Mouse (Mus musculus) hindbrain, embryonic 14.5 days (tissue): ENCODE measurements around the gene Dnajc8. TPM values are rescaled to one million over a fixed set of nuclear protein-coding genes. Genes with fewer than 3 reads are reported as not detected.

Experiments
- ATAC-seq: fragments of 200-750 bp; cut with Nextera tagmentation; 2 replicates; pipeline ENCODE4 v1.8.0; 2017; ENCODE audit warnings: moderate number of reproducible peaks, mild to moderate bottlenecking, moderate TSS enrichment, moderate library complexity; ENCODE audit not compliant: low FRiP score
- DNase-seq: peaks from one replicate; pipeline ENCODE4 v3.0.0-alpha.2; 2015; ENCODE audit warnings: low spot score
- H3K27ac ChIP-seq: fragments of 300-500 bp; sonication (generic); 2 replicates; pipeline ENCODE4 v1.5.1; 2014; ENCODE audit warnings: mild to moderate bottlenecking, moderate library complexity
- H3K27me3 ChIP-seq: fragments of 300-500 bp; sonication (generic); 2 replicates; pipeline ENCODE4 v1.6.1; 2014; ENCODE audit warnings: mild to moderate bottlenecking, low read length, mixed read lengths; ENCODE audit not compliant: control insufficient read depth, insufficient read depth
- H3K36me3 ChIP-seq: fragments of 300-500 bp; sonication (generic); replicated peaks from 2 replicates; pipeline ENCODE4 v1.6.1; 2014; ENCODE audit not compliant: control insufficient read depth, insufficient read depth
- H3K4me1 ChIP-seq: fragments of 300-500 bp; sonication (generic); replicated peaks from 2 replicates; pipeline ENCODE4 v1.6.1; 2014; ENCODE audit warnings: antibody characterized with exemption, low read length, mixed read lengths; ENCODE audit not compliant: control insufficient read depth, insufficient read depth
- H3K4me2 ChIP-seq: fragments of 300-500 bp; sonication (generic); replicated peaks from 2 replicates; pipeline ENCODE4 v1.6.1; 2014; ENCODE audit warnings: mild to moderate bottlenecking, moderate library complexity
- H3K4me3 ChIP-seq: fragments of 300-500 bp; sonication (generic); replicated peaks from 2 replicates; pipeline ENCODE4 v1.5.1; 2014; ENCODE audit warnings: mild to moderate bottlenecking, low read length
- H3K9ac ChIP-seq: fragments of 300-500 bp; sonication (generic); 2 replicates; pipeline ENCODE4 v1.6.1; 2014
- H3K9me3 ChIP-seq: fragments of 300-500 bp; sonication (generic); 2 replicates; pipeline ENCODE4 v1.6.1; 2016; ENCODE audit warnings: low read length; ENCODE audit not compliant: control insufficient read depth
- WGBS: fragments of 180-500 bp; shearing (Covaris S2); extraction: QIAGEN DNeasy Blood & Tissue Kit; methylation state at CpG from one replicate; pipeline ENCODE4 v1.1.7; 2014; 5-methylcytosine and 5-hydroxymethylcytosine counted together
- polyA plus RNA-seq: library from polyadenylated mRNA; unstranded; fragments of >200 nt; fragmentation: Nextera tagmentation; extraction: Ambion mirVana; gene quantifications from 2 replicates; pipeline ENCODE4 v1.2.1, GENCODE M21; 2014

The Dnajc8 gene
- polyA plus RNA-seq, 1 experiment from 2014 or later = 136 TPM

DNA sequence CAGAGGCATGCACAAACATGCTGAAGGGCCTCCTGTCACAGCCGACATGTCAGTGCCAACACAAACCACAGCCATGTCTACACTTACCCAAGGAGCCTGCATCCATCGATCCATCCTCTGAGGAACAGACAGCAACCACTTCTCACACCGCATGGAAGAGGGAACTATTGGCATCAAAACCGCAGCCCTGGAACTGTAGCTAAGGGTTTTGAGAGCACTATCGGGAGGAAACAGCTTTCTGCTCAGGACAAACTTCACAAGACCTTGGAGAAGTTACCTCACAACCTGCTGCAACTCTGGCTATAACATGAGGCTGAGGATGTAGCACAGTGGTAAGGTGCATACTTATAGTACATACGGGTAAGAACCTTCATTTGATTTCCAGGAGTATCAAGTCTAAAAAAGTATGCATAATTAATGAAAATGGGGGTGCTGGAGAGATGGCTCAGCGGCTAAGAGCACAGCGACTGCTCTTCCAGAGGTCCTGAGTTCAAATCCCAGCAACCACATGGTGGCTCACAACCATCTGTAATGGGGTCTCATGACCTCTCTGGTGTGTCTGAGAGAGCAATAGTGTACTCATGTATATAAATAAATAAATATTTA lies 7.3 kb upstream of the Dnajc8 start:
- DNase-seq (no peak), ATAC-seq (no peak)
- Histone ChIP-seq H3K27ac (no peak overlapping the region), H3K9ac (no peak overlapping the region), H3K4me2 (no peak overlapping the region), H3K9me3 (no peaks in the 10 kb centered on the region), H3K4me3 (no peak overlapping the region), H3K27me3 (no peaks in the 10 kb centered on the region), H3K36me3 (peaks cover 21% of the 10 kb centered on the region), H3K4me1 (peaks cover 18% of the 10 kb centered on the region)
- WGBS = 93% methylated on average over 8 of the region's 8 CpGs

- DNase-seq = no peak
- H3K4me3 ChIP-seq = no peak overlapping the region
- ATAC-seq = no peak
- no peak overlapping the region for H3K9ac ChIP-seq
- H3K9me3 ChIP-seq = no peaks in the 10 kb centered on the region
- peaks cover 22% of the 10 kb centered on the region for H3K4me1 ChIP-seq
- H3K4me2 ChIP-seq = no peak overlapping the region
- peaks cover 21% of the 10 kb centered on the region for H3K36me3 ChIP-seq
- no peak overlapping the region for H3K27ac ChIP-seq
- 89% methylated on average over 4 of the region's 4 CpGs for WGBS
- H3K27me3 ChIP-seq = no peaks in the 10 kb centered on the region
These were observed 6.0 kb upstream of the Dnajc8 start for GRCm38 (mm10) chr4:132529344-132529743.

GRCm38 (mm10) chr4:132530033-132530804 lies 5.1 kb upstream of the Dnajc8 start:
- DNase-seq (no peak), ATAC-seq (no peak)
- Histone ChIP-seq H3K9ac (no peak overlapping the region), H3K27me3 (no peaks in the 10 kb centered on the region), H3K4me1 (peaks cover 22% of the 10 kb centered on the region), H3K36me3 (peaks cover 21% of the 10 kb centered on the region), H3K9me3 (no peaks in the 10 kb centered on the region), H3K27ac (no peak overlapping the region), H3K4me2 (no peak overlapping the region), H3K4me3 (no peak overlapping the region)
- 96% methylated on average over 20 of the region's 20 CpGs for WGBS

DNA sequence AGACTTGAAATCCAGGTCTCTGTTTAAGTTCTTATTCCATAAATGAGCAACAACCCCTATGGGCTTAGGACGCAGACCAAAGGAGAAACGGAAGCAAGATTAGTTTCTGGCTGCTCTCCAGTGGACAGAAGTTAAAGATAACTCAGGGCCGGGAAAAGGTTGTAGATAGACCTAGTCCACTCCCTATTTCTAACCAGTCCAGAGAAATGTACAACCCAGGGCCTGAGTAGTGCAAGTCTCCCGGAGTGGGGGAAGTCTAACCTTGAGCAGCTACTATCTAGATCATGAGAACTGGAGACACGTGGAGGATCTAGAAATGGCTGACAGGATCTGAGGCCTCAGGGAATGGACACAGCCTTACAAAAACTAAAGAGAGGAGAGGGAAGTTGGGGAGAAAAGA lies 2.9 kb upstream of the Dnajc8 start:
- Histone ChIP-seq H3K36me3 (peaks cover 21% of the 10 kb centered on the region), H3K4me2 (peak overlapping the region; percentile 70), H3K4me3 (peak overlapping the region; percentile 81), H3K27me3 (no peaks in the 10 kb centered on the region), H3K4me1 (peaks cover 32% of the 10 kb centered on the region), H3K9me3 (no peaks in the 10 kb centered on the region), H3K27ac (peak overlapping the region; percentile 98), H3K9ac (peak overlapping the region; percentile 97)
- ATAC-seq (no peak), DNase-seq (no peak)
- WGBS = 38% methylated on average over 5 of the region's 5 CpGs

GRCm38 (mm10) chr4:132532981-132533916 lies 2.1 kb upstream of the Dnajc8 start, which contains the start of gene Atpif1:
Atpif1 (minus strand) TSS chr4:132533659.
- peak; percentile 93 for DNase-seq
- Histone ChIP-seq H3K9me3 (no peaks in the 10 kb centered on the region), H3K4me1 (peaks cover 32% of the 10 kb centered on the region), H3K36me3 (peaks cover 21% of the 10 kb centered on the region), H3K27me3 (no peaks in the 10 kb centered on the region), H3K4me3 (peak within 1 kb of the TSS; percentile 81), H3K4me2 (peak within 1 kb of the TSS; percentile 70), H3K9ac (peak within 1 kb of the TSS; percentile 97), H3K27ac (peak within 1 kb of the TSS; percentile 98)
- WGBS = under 1% methylated on average over 63 of the region's 63 CpGs
- peak; percentile 92 for ATAC-seq

- 93% methylated on average over 5 of the region's 5 CpGs for WGBS
- ATAC-seq = no peak
- no peak overlapping the region for H3K27ac ChIP-seq
- peaks cover 57% of the 10 kb centered on the region for H3K36me3 ChIP-seq
- H3K9ac ChIP-seq = no peak overlapping the region
- DNase-seq = no peak
- H3K9me3 ChIP-seq = no peaks in the 10 kb centered on the region
- no peak overlapping the region for H3K4me3 ChIP-seq
- no peaks in the 10 kb centered on the region for H3K27me3 ChIP-seq
- H3K4me1 ChIP-seq = peaks cover 10% of the 10 kb centered on the region
- H3K4me2 ChIP-seq = no peak overlapping the region
These were observed 4.1 kb downstream of the Dnajc8 start for GRCm38 (mm10) chr4:132539481-132539880.

DNA sequence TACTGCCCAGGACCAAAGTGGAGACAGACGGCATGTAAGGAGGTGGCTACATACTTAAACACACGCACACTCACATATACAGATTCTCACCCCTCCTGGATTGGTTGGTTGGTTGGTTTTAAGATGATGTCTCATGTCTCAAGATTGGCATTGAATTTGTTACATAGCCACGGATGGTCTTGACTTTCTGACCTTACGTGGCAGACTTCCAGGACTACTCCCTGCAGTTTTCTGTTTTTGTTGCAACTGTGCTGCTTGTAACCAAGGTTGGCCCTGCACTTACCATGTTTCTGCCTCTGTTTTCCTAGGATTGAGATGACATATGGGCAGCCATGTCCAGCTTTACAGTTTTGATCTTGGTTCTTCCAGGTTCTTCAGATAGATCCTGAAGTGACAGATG lies 6.1 kb downstream of the Dnajc8 start:
- 90% methylated on average over 4 of the region's 4 CpGs for WGBS
- Histone ChIP-seq H3K4me2 (no peak overlapping the region), H3K27me3 (no peaks in the 10 kb centered on the region), H3K36me3 (peaks cover 73% of the 10 kb centered on the region), H3K27ac (no peak overlapping the region), H3K4me3 (no peak overlapping the region), H3K4me1 (peaks cover 7% of the 10 kb centered on the region), H3K9ac (no peak overlapping the region), H3K9me3 (no peaks in the 10 kb centered on the region)
- DNase-seq (no peak), ATAC-seq (no peak)

DNA sequence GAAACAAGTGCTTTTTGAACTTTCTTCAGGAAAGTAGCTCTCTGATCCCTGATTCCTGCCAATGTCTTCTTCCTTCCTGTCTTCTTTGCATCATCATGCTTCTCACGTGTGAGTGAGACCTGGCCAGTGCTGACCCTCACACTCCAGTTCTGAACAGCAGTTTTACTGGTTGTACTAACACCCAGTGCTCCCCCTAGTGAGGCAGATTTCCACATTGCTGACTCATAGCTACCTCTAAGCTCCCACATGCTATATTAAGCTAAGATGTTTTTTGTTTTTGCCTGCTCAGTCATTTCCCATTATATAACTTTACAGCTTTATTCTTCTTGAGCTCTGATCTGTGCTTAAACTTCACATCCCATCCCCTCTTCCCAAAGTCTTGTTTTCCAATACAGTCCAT lies 7.4 kb downstream of the Dnajc8 start:
- Histone ChIP-seq H3K9me3 (no peaks in the 10 kb centered on the region), H3K27ac (no peak overlapping the region), H3K9ac (no peak overlapping the region), H3K4me1 (no peaks in the 10 kb centered on the region), H3K4me3 (no peak overlapping the region), H3K4me2 (no peak overlapping the region), H3K36me3 (peaks cover 86% of the 10 kb centered on the region), H3K27me3 (no peaks in the 10 kb centered on the region)
- DNase-seq (no peak), ATAC-seq (no peak)
- WGBS = 95% methylated on average over 1 of the region's 1 CpGs

DNA sequence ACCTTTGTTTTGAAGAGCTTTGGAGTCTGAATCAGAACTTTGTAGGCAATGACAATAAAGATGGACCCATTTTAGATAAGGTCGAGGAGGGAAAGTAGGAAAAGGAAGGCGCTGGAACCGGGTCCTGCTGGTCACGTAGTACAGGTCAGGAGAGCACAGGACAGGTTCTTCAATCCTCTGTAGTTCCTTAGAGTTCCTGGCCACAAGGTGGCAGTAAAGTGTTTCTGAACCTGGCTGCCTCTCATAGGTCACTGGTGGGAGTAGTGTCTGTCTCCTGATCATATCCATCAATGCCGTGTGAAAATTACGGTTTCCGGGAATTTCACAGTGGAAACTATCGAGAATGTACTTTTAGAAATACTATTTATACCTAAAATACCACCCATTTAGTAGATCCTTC lies 10.5 kb downstream of the Dnajc8 start:
- Histone ChIP-seq H3K9me3 (no peaks in the 10 kb centered on the region), H3K36me3 (peaks cover 91% of the 10 kb centered on the region), H3K4me3 (no peak overlapping the region), H3K27ac (no peak overlapping the region), H3K27me3 (no peaks in the 10 kb centered on the region), H3K9ac (no peak overlapping the region), H3K4me1 (no peaks in the 10 kb centered on the region), H3K4me2 (no peak overlapping the region)
- DNase-seq (peak; percentile 73), ATAC-seq (no peak)
- WGBS = 50% methylated on average over 8 of the region's 8 CpGs
